Mouse (Mus musculus): Measurements from ENCODE around the gene Adgrb2. TPM values are rescaled to one million over a fixed set of nuclear protein-coding genes. Genes with fewer than 3 reads are reported as not detected.

Gene Adgrb2
- polyA plus RNA-seq, 1 experiment, result not detected

DNA sequence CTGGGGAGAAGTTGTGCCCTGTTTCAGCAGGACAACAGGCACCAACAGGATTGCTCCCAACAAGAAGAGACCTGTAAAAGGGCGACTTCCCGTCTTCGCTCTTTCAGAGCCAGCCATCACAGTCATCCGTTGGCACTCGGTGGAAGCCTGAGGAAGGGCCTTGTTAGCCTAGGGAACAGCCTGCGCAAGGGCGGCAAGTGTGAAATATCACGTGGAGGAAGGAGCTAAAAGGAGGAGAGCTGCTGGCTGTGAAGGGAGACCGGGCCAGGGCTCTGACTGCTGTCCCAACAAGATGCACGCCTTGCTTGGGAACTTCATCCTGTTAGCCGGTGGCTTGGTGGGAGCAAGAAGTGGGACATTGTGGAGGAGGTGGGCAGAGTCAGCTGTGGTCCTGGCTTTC is 13.5 kb downstream of the Adgrb2 start:
- no peak overlapping the region for H3K4me3 ChIP-seq (ENCODE audit: insufficient read depth, low read depth, low read length)
- no peak overlapping the region for H3K27ac ChIP-seq (replicated peaks; ENCODE audit: low read depth, low read length)
- no peaks in the 10 kb centered on the region for H3K4me1 ChIP-seq (ENCODE audit: control insufficient read depth, insufficient read depth, insufficient read length, low read length)

GRCm38 (mm10) chr4:130001710-130002109 is 17.0 kb downstream of the Adgrb2 start:
- H3K27ac ChIP-seq (replicated peaks; ENCODE audit: low read depth, low read length), result no peak overlapping the region
- H3K4me3 ChIP-seq (ENCODE audit: insufficient read depth, low read depth, low read length), result no peak overlapping the region
- no peaks in the 10 kb centered on the region for H3K4me1 ChIP-seq (ENCODE audit: control insufficient read depth, insufficient read depth, insufficient read length, low read length)

DNA sequence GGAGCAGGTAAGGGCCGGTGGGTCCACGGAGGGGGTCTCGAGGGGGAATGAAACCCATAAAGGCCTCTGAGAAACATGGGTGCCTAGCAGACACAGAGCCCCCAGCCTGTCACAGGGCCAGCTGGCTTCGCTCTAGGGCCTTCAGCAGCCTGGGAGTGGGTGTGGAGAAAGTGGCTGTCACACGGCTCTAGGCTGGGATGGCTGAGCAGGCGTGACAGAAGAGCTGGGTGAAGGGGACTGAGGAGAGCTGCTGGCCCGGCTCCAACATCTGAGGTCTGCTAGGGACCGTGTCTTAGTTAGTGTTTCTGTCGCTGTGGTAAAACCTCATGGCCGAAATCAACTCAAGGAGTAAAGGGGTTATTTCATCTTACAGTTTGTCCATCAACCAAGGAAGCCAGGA is 17.5 kb downstream of the Adgrb2 start:
- no peak overlapping the region for H3K4me3 ChIP-seq (ENCODE audit: insufficient read depth, low read depth, low read length)
- H3K27ac ChIP-seq (replicated peaks; ENCODE audit: low read depth, low read length), result no peak overlapping the region
- no peaks in the 10 kb centered on the region for H3K4me1 ChIP-seq (ENCODE audit: control insufficient read depth, insufficient read depth, insufficient read length, low read length)

- no peaks in the 10 kb centered on the region for H3K4me1 ChIP-seq (ENCODE audit: control insufficient read depth, insufficient read depth, insufficient read length, low read length)
- no peak overlapping the region for H3K4me3 ChIP-seq (ENCODE audit: insufficient read depth, low read depth, low read length)
- H3K27ac ChIP-seq (replicated peaks; ENCODE audit: low read depth, low read length), result no peak overlapping the region
Observed at GRCm38 (mm10) chr4:130005593-130005992, 20.9 kb downstream of the Adgrb2 start.

GRCm38 (mm10) chr4:130006533-130006932 is 21.9 kb downstream of the Adgrb2 start:
- Histone ChIP-seq H3K27ac (replicated peaks; ENCODE audit: low read depth, low read length) (no peak overlapping the region), H3K4me1 (ENCODE audit: control insufficient read depth, insufficient read depth, insufficient read length, low read length) (no peaks in the 10 kb centered on the region), H3K4me3 (ENCODE audit: insufficient read depth, low read depth, low read length) (0 out of 2 replicates have a peak overlapping the region, but pooled peaks have one; percentile 8)

GRCm38 (mm10) chr4:130009043-130009442 is 24.4 kb downstream of the Adgrb2 start:
- no peak overlapping the region for H3K27ac ChIP-seq (replicated peaks; ENCODE audit: low read depth, low read length)
- no peaks in the 10 kb centered on the region for H3K4me1 ChIP-seq (ENCODE audit: control insufficient read depth, insufficient read depth, insufficient read length, low read length)
- H3K4me3 ChIP-seq (ENCODE audit: insufficient read depth, low read depth, low read length), result no peak overlapping the region

- H3K4me3 ChIP-seq (ENCODE audit: insufficient read depth, low read depth, low read length), result no peak overlapping the region
- no peaks in the 10 kb centered on the region for H3K4me1 ChIP-seq (ENCODE audit: control insufficient read depth, insufficient read depth, insufficient read length, low read length)
- H3K27ac ChIP-seq (replicated peaks; ENCODE audit: low read depth, low read length), result no peak overlapping the region
Observed at GRCm38 (mm10) chr4:130010723-130011122, 26.1 kb downstream of the Adgrb2 start.

DNA sequence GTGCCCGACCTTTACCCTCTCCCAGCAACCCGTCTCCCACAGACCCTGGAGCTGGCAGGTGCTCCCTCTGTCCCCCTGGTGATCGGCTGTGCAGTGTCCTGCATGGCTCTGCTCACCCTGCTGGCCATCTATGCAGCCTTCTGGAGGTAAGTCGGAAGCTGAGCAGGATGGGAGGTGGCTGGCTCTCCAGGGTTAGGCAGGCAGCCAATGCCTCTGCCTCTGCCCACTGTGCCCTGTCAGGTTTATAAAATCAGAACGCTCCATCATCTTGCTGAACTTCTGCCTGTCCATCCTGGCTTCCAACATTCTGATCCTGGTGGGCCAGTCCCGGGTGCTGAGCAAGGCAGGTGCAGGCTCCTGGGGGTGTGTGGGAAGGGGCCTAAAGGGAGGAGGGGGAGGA is 27.6 kb downstream of the Adgrb2 start:
- Histone ChIP-seq H3K4me3 (ENCODE audit: insufficient read depth, low read depth, low read length) (no peak overlapping the region), H3K4me1 (ENCODE audit: control insufficient read depth, insufficient read depth, insufficient read length, low read length) (no peaks in the 10 kb centered on the region)

GRCm38 (mm10) chr4:130013111-130013510 is 28.4 kb downstream of the Adgrb2 start:
- H3K27ac ChIP-seq (replicated peaks; ENCODE audit: low read depth, low read length), result no peak overlapping the region
- no peaks in the 10 kb centered on the region for H3K4me1 ChIP-seq (ENCODE audit: control insufficient read depth, insufficient read depth, insufficient read length, low read length)
- H3K4me3 ChIP-seq (ENCODE audit: insufficient read depth, low read depth, low read length), result no peak overlapping the region

More for the DNA sequence above, 27.6 kb downstream of the Adgrb2 start:
- no peak overlapping the region for H3K27ac ChIP-seq (replicated peaks; ENCODE audit: low read depth, low read length)

- H3K4me3 ChIP-seq (ENCODE audit: insufficient read depth, low read depth, low read length), result no peak overlapping the region
- H3K4me1 ChIP-seq (ENCODE audit: control insufficient read depth, insufficient read depth, insufficient read length, low read length), result no peaks in the 10 kb centered on the region
- H3K27ac ChIP-seq (replicated peaks; ENCODE audit: low read depth, low read length), result no peak overlapping the region
Observed at GRCm38 (mm10) chr4:130016010-130016409, 31.3 kb downstream of the Adgrb2 start.

- Histone ChIP-seq H3K4me1 (ENCODE audit: control insufficient read depth, insufficient read depth, insufficient read length, low read length) (no peaks in the 10 kb centered on the region), H3K4me3 (ENCODE audit: insufficient read depth, low read depth, low read length) (no peak overlapping the region), H3K27ac (replicated peaks; ENCODE audit: low read depth, low read length) (no peak overlapping the region)
Observed at GRCm38 (mm10) chr4:130017036-130017674, 32.5 kb downstream of the Adgrb2 start.

GRCm38 (mm10) chr4:130022952-130023351 is 38.3 kb downstream of the Adgrb2 start:
- no peaks in the 10 kb centered on the region for H3K4me1 ChIP-seq (ENCODE audit: control insufficient read depth, insufficient read depth, insufficient read length, low read length)
- no peak overlapping the region for H3K27ac ChIP-seq (replicated peaks; ENCODE audit: low read depth, low read length)
- H3K4me3 ChIP-seq (ENCODE audit: insufficient read depth, low read depth, low read length), result no peak overlapping the region

DNA sequence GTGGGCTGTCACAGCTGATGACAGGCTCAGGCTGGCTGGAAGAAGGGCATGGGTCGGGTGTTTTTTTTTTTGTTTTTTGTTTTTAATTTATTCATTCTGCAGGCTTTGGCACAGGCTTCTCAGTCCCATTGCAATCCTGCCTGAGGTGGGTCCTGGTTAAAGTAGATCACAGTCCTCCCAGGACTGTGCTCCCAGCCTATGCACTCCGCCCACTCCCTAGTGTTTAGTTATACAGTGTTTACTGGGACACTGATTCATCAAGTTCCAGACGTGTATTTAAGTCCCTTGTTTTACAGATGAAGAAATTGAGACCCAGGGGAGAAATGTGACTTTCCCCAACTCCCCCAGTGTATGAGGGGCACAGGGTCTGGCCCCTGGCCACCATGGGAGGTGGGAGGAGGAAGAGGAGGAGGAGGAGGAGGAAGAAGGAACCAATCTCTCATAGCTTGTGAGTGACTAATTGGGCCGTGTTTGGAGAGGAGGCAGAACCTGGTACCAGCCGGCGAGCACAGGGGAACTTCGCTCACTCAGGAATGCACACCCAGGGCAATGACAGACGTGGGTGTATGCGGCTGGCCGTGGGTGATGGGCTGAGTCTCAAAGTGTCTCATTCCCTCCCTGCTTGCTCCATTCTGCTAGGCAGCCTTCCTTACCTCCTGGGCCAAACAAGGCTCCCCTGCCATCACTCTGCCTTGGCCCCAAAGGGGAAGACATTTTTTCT is 39.0 kb downstream of the Adgrb2 start:
- Histone ChIP-seq H3K4me3 (ENCODE audit: insufficient read depth, low read depth, low read length) (no peak overlapping the region), H3K27ac (replicated peaks; ENCODE audit: low read depth, low read length) (no peak overlapping the region), H3K4me1 (ENCODE audit: control insufficient read depth, insufficient read depth, insufficient read length, low read length) (no peaks in the 10 kb centered on the region)

- H3K4me1 ChIP-seq (ENCODE audit: control insufficient read depth, insufficient read depth, insufficient read length, low read length), result no peaks in the 10 kb centered on the region
- H3K27ac ChIP-seq (replicated peaks; ENCODE audit: low read depth, low read length), result no peak overlapping the region
- H3K4me3 ChIP-seq (ENCODE audit: insufficient read depth, low read depth, low read length), result no peak overlapping the region
Observed at GRCm38 (mm10) chr4:130025544-130025943, 40.9 kb downstream of the Adgrb2 start.

DNA sequence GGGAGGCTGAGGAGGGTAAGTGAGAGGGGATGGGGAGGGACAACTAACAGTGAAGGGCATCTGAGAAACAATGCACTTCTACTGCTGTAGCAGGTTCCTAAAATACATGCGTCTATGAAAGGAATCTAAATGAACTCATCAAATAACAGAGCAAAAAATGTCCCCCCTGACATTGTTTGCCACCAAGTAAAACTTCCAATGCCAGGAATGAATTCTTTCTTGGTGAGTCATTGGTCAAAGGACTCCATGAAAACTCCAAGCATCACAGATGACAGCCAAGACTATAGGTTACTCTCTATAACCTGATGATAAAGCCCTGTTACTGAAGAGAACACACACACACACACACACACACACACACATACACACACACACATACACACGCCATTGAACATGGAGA is 46.5 kb downstream of the Adgrb2 start:
- H3K4me3 ChIP-seq (ENCODE audit: insufficient read depth, low read depth, low read length), result no peak overlapping the region
- no peak overlapping the region for H3K27ac ChIP-seq (replicated peaks; ENCODE audit: low read depth, low read length)
- H3K4me1 ChIP-seq (ENCODE audit: control insufficient read depth, insufficient read depth, insufficient read length, low read length), result no peaks in the 10 kb centered on the region

- Histone ChIP-seq H3K4me1 (ENCODE audit: control insufficient read depth, insufficient read depth, insufficient read length, low read length) (no peaks in the 10 kb centered on the region), H3K4me3 (ENCODE audit: insufficient read depth, low read depth, low read length) (no peak overlapping the region), H3K27ac (replicated peaks; ENCODE audit: low read depth, low read length) (no peak overlapping the region)
Observed at GRCm38 (mm10) chr4:130033496-130033895, 48.8 kb downstream of the Adgrb2 start.
